Mouse (Mus musculus): ENCODE measurements at regions not wholly inside any gene's neighbourhood (a gene's known extent, or its start where the extent isn't known, plus 50 kb on each side); places are given as distances from the start of the nearest gene placed in this dataset.

- TF ChIP-seq TCF3 (IDR thresholded peaks at IDR 0.05; ENCODE audit: insufficient read length, low read depth) (no peak), POLR2A (IDR thresholded peaks at IDR 0.05; ENCODE audit: insufficient read length, low read depth) (no peak), REST (IDR thresholded peaks at IDR 0.05; ENCODE audit: insufficient read depth, insufficient read length) (no peak), TCF12 (IDR thresholded peaks at IDR 0.05; ENCODE audit: insufficient read depth, poor library complexity, severe bottlenecking) (no peak), CEBPB (IDR thresholded peaks at IDR 0.05; ENCODE audit: insufficient read depth, poor library complexity, severe bottlenecking) (no peak), E2F4 (IDR thresholded peaks at IDR 0.05; ENCODE audit: insufficient read depth) (no peak)
- Histone ChIP-seq H3K79me2 (ENCODE audit: control insufficient read depth, insufficient read depth) (no peaks in the 10 kb centered on the region), H3K27me3 (ENCODE audit: control insufficient read depth, insufficient read depth, insufficient read length) (peaks cover 19% of the 10 kb centered on the region), H3K4me3 (no peak overlapping the region), H3K36me3 (ENCODE audit: control insufficient read depth, insufficient read depth) (no peaks in the 10 kb centered on the region), H3ac (ENCODE audit: control insufficient read depth, insufficient read length) (no peak overlapping the region), H3K4me2 (ENCODE audit: low read depth) (peak overlapping the region; percentile 75)
Measured at GRCm38 (mm10) chr6:39257667-39258395, 51.2 kb upstream of the Kdm7a start.

GRCm38 (mm10) chr6:39257111-39257571 lies 50.6 kb upstream of the Kdm7a start:
- H3K4me3 ChIP-seq, result no peak overlapping the region
- H3K4me2 ChIP-seq (ENCODE audit: low read depth), result peak overlapping the region; percentile 75
- H3K27me3 ChIP-seq (ENCODE audit: control insufficient read depth, insufficient read depth, insufficient read length), result peaks cover 19% of the 10 kb centered on the region
- H3ac ChIP-seq (ENCODE audit: control insufficient read depth, insufficient read length), result no peak overlapping the region
- H3K79me2 ChIP-seq (ENCODE audit: control insufficient read depth, insufficient read depth), result no peaks in the 10 kb centered on the region
- H3K36me3 ChIP-seq (ENCODE audit: control insufficient read depth, insufficient read depth), result no peaks in the 10 kb centered on the region
- no peak for TF ChIP-seq REST (IDR thresholded peaks at IDR 0.05; ENCODE audit: insufficient read depth, insufficient read length)
- no peak for TF ChIP-seq TCF12 (IDR thresholded peaks at IDR 0.05; ENCODE audit: insufficient read depth, poor library complexity, severe bottlenecking)
- no peak for TF ChIP-seq POLR2AphosphoS2 (IDR thresholded peaks at IDR 0.05; ENCODE audit: insufficient read length, low read depth)
- no peak for TF ChIP-seq USF1 (IDR thresholded peaks at IDR 0.05; ENCODE audit: low read depth)
- TF ChIP-seq SRF (IDR thresholded peaks at IDR 0.05; ENCODE audit: control insufficient read depth, insufficient read length, low read depth), result no peak
- no peak for TF ChIP-seq POLR2A (IDR thresholded peaks at IDR 0.05; ENCODE audit: insufficient read length, low read depth)
- TF ChIP-seq MYOG (IDR thresholded peaks at IDR 0.05; ENCODE audit: control insufficient read depth in 1 of 3, insufficient read depth in 1 of 3, insufficient read length in 2 of 3, low read depth in 2 of 3), result no peak
- no peak for TF ChIP-seq CEBPB (IDR thresholded peaks at IDR 0.05; ENCODE audit: insufficient read depth, poor library complexity, severe bottlenecking)
- no peak for TF ChIP-seq TCF3 (IDR thresholded peaks at IDR 0.05; ENCODE audit: insufficient read length, low read depth)
- no peak for TF ChIP-seq MAX (IDR thresholded peaks at IDR 0.05; ENCODE audit: low read depth)
- TF ChIP-seq MYOD1 (IDR thresholded peaks at IDR 0.05; ENCODE audit: control insufficient read depth in 1 of 3, insufficient read length in 2 of 3, low read depth in 2 of 3), result no peak
- no peak for TF ChIP-seq E2F4 (IDR thresholded peaks at IDR 0.05; ENCODE audit: insufficient read depth)

GRCm38 (mm10) chr6:39256304-39257103 lies 49.9 kb upstream of the Kdm7a start:
- TF ChIP-seq POLR2A (IDR thresholded peaks at IDR 0.05; ENCODE audit: insufficient read length, low read depth), result no peak
- TF ChIP-seq MAX (IDR thresholded peaks at IDR 0.05; ENCODE audit: low read depth), result no peak
- no peak for TF ChIP-seq TCF12 (IDR thresholded peaks at IDR 0.05; ENCODE audit: insufficient read depth, poor library complexity, severe bottlenecking)
- no peak for TF ChIP-seq SRF (IDR thresholded peaks at IDR 0.05; ENCODE audit: control insufficient read depth, insufficient read length, low read depth)
- no peak for TF ChIP-seq POLR2AphosphoS2 (IDR thresholded peaks at IDR 0.05; ENCODE audit: insufficient read length, low read depth)
- H3K4me2 ChIP-seq (ENCODE audit: low read depth), result peak overlapping the region; percentile 75
- H3ac ChIP-seq (ENCODE audit: control insufficient read depth, insufficient read length), result no peak overlapping the region
- no peaks in the 10 kb centered on the region for H3K36me3 ChIP-seq (ENCODE audit: control insufficient read depth, insufficient read depth)
- H3K4me3 ChIP-seq, result no peak overlapping the region
- peaks cover 19% of the 10 kb centered on the region for H3K27me3 ChIP-seq (ENCODE audit: control insufficient read depth, insufficient read depth, insufficient read length)
- H3K79me2 ChIP-seq (ENCODE audit: control insufficient read depth, insufficient read depth), result no peaks in the 10 kb centered on the region
